Mouse (Mus musculus) olfactory bulb, adult 2 months (tissue): ENCODE results near the gene App.

ENCODE experiments used
- CTCF ChIP-seq: fragments of 200-500 bp; IDR thresholded peaks from 2 replicates; pipeline ENCODE4 v1.5.1; 2012; ENCODE audit warnings: low read depth, mild to moderate bottlenecking, low read length, moderate library complexity; ENCODE audit not compliant: insufficient read depth
- POLR2A ChIP-seq: fragments of 200-500 bp; IDR thresholded peaks from 2 replicates; pipeline ENCODE4 v1.6.1; 2012; ENCODE audit warnings: mild to moderate bottlenecking, low read depth, low read length, moderate library complexity; ENCODE audit not compliant: insufficient read depth

- TF ChIP-seq POLR2A (no peak), CTCF (no peak)
Observed at GRCm38 (mm10) chr16:85106644-85107323, 66.8 kb downstream of the App start.
